Mouse (Mus musculus) myocyte (in vitro differentiated cells): ENCODE results near the gene Pck1.

Experiments used
- CEBPB ChIP-seq: IDR thresholded peaks from 2 replicates; pipeline ENCODE4 v1.6.1; 2011; ENCODE audit warnings: mild to moderate bottlenecking, moderate library complexity; ENCODE audit not compliant: poor library complexity, insufficient read depth, severe bottlenecking
- MAX ChIP-seq: IDR thresholded peaks from one replicate; pipeline ENCODE4 v1.6.1; 2011; ENCODE audit warnings: low read depth, mild to moderate bottlenecking, control low read depth
- POLR2A ChIP-seq: IDR thresholded peaks from one replicate; pipeline ENCODE4 v1.6.1; 2011; ENCODE audit warnings: low read depth, mild to moderate bottlenecking, control low read depth, moderate library complexity; ENCODE audit not compliant: insufficient read length

GRCm38 (mm10) chr2:173108509-173109190, 44.2 kb upstream of the Pck1 start:
- TF ChIP-seq MAX, result no peak
- no peak for TF ChIP-seq POLR2A
- TF ChIP-seq CEBPB, result no peak
